Mouse (Mus musculus): ENCODE data around the gene Cdk18. TPM values are rescaled to one million over a fixed set of nuclear protein-coding genes. Genes with fewer than 3 reads are reported as not detected.

Cdk18 gene
- polyA plus RNA-seq, 1 experiment from 2014 or later: 4.1 TPM

GRCm38 (mm10) chr1:132075576-132075975, 63.9 kb downstream of the Cdk18 start:
- H3K4me1 ChIP-seq (replicated peaks; ENCODE audit: control insufficient read depth, insufficient read depth, low read length): no peaks in the 10 kb centered on the region
- no peak overlapping the region for H3K9ac ChIP-seq (ENCODE audit: low read depth, low read length)
- ATAC-seq (replicated peaks; ENCODE audit: low FRiP score) (no peak), DNase-seq (ENCODE audit: low spot score) (no peak)
- no peaks in the 10 kb centered on the region for H3K9me3 ChIP-seq (ENCODE audit: control insufficient read depth, low read length)
- no peak overlapping the region for H3K27ac ChIP-seq (ENCODE audit: low read depth, low read length)
- peaks cover 3% of the 10 kb centered on the region for H3K27me3 ChIP-seq (replicated peaks; ENCODE audit: control insufficient read depth, insufficient read depth, low read length)
- H3K4me3 ChIP-seq (ENCODE audit: low read depth, low read length): no peak overlapping the region
- H3K4me2 ChIP-seq: no peak overlapping the region
- WGBS: 79% methylated on average over 10 of the region's 10 CpGs
- H3K36me3 ChIP-seq (ENCODE audit: control insufficient read depth, insufficient read depth, low read length): no peaks in the 10 kb centered on the region

DNA sequence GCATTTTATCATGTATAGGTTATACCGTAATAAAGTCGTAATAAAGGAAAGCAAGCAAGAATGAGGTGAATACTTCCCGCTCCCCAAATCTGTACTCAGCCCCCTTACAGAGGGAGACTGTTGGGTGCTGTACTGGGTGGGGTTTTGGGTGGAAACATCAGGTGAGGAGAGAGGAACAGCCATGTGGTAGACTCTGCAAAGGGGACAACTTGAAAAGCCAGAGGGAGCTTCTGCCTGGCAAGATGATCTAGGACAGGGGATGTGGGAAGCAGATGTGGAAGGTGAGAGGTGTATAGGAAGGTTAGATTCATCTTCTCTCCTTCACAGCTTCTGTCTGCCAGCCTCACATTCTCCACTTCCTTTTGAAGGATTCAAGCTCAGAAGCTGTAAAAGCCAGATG, 68.8 kb downstream of the Cdk18 start:
- Histone ChIP-seq H3K9ac (ENCODE audit: low read depth, low read length) (no peak overlapping the region), H3K9me3 (ENCODE audit: control insufficient read depth, low read length) (no peaks in the 10 kb centered on the region), H3K4me2 (no peak overlapping the region), H3K4me1 (replicated peaks; ENCODE audit: control insufficient read depth, insufficient read depth, low read length) (no peaks in the 10 kb centered on the region; the same call in 1 of the 2 replicates), H3K36me3 (ENCODE audit: control insufficient read depth, insufficient read depth, low read length) (no peaks in the 10 kb centered on the region), H3K27ac (ENCODE audit: low read depth, low read length) (no peak overlapping the region), H3K27me3 (replicated peaks; ENCODE audit: control insufficient read depth, insufficient read depth, low read length) (peaks cover 50% of the 10 kb centered on the region), H3K4me3 (ENCODE audit: low read depth, low read length) (no peak overlapping the region)
- WGBS: 78% methylated on average over 3 of the region's 3 CpGs
- no peak for DNase-seq (ENCODE audit: low spot score)
- ATAC-seq (replicated peaks; ENCODE audit: low FRiP score): no peak

GRCm38 (mm10) chr1:132069436-132069835, 70.0 kb downstream of the Cdk18 start:
- Histone ChIP-seq H3K27ac (ENCODE audit: low read depth, low read length) (no peak overlapping the region), H3K4me3 (ENCODE audit: low read depth, low read length) (no peak overlapping the region), H3K4me1 (replicated peaks; ENCODE audit: control insufficient read depth, insufficient read depth, low read length) (no peaks in the 10 kb centered on the region; the same call in 1 of the 2 replicates), H3K27me3 (replicated peaks; ENCODE audit: control insufficient read depth, insufficient read depth, low read length) (peaks cover 54% of the 10 kb centered on the region), H3K9me3 (ENCODE audit: control insufficient read depth, low read length) (no peaks in the 10 kb centered on the region), H3K4me2 (no peak overlapping the region), H3K36me3 (ENCODE audit: control insufficient read depth, insufficient read depth, low read length) (no peaks in the 10 kb centered on the region), H3K9ac (ENCODE audit: low read depth, low read length) (no peak overlapping the region)
- DNase-seq (ENCODE audit: low spot score): no peak
- 80% methylated on average over 8 of the region's 8 CpGs for WGBS
- ATAC-seq (replicated peaks; ENCODE audit: low FRiP score): no peak

DNA sequence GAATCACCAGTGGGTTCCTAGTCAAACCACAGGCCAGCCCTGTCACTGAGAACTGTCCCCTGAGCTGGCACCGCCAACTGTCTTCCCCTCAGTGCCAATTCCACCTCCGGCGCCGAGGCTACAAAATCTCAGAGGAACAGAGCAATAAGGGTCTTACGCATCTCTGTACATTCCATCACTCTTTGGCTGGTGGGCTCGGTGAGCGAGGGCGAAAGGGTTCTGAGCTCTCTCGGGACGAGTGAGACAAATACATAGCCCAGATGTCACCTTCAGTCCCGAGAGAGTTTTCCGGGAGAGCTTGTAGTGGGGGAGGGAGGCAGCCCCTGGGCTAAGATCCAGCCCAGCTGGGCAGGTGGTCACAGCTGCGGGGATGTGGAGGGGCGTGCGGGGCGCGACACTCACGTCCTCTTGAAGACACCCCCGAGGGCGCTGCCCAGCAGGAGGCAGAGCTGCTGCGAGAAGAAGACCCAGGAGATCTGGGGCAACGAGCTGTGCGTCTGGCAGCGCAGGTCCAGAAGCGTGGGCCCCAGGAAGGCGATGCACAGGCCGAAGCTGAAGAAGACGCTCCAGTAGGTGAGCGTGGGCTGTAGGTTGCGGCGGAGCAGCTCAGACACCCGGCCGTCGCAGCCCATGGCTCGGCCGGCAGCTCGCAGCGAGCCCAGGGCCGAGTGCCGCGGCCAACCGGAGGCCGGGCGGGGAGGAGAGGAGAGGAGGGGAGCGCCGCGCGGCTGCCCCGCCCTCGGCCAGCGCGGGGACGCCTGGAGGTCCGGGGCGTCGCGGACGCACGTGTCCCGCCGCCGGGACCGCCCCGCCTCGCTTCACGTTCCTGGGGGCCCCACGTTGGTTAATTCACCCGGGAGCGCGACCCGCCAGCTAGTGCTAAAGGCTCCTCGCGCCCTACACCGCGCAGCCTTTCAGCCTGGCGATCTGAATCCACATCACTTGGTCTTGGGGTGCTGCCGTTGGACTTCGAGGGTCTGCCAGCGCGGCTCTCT, 71.9 kb downstream of the Cdk18 start, which contains the start of gene Mfsd4a:
Gene Mfsd4a (minus strand): TSS at position 802 of the 995 bp plus-strand sequence.
- peak; percentile 47 for DNase-seq (ENCODE audit: low spot score)
- H3K9me3 ChIP-seq (ENCODE audit: control insufficient read depth, low read length): no peaks in the 10 kb centered on the region
- ATAC-seq (replicated peaks; ENCODE audit: low FRiP score): peak; percentile 47; the same call in 1 of the 2 replicates
- H3K4me1 ChIP-seq (replicated peaks; ENCODE audit: control insufficient read depth, insufficient read depth, low read length): no peaks in the 10 kb centered on the region; the same call in 1 of the 2 replicates
- H3K27me3 ChIP-seq (replicated peaks; ENCODE audit: control insufficient read depth, insufficient read depth, low read length): peaks cover 60% of the 10 kb centered on the region
- peak within 1 kb of the TSS; percentile 80 for H3K4me2 ChIP-seq
- no peaks in the 10 kb centered on the region for H3K36me3 ChIP-seq (ENCODE audit: control insufficient read depth, insufficient read depth, low read length)
- H3K9ac ChIP-seq (ENCODE audit: low read depth, low read length): 0 out of 2 replicates have a peak within 1 kb of the TSS, but pooled peaks have one; percentile 28
- H3K4me3 ChIP-seq (ENCODE audit: low read depth, low read length): peak within 1 kb of the TSS; percentile 45
- no peak within 1 kb of the TSS for H3K27ac ChIP-seq (ENCODE audit: low read depth, low read length)
- 4% methylated on average over 69 of the region's 80 CpGs for WGBS

DNA sequence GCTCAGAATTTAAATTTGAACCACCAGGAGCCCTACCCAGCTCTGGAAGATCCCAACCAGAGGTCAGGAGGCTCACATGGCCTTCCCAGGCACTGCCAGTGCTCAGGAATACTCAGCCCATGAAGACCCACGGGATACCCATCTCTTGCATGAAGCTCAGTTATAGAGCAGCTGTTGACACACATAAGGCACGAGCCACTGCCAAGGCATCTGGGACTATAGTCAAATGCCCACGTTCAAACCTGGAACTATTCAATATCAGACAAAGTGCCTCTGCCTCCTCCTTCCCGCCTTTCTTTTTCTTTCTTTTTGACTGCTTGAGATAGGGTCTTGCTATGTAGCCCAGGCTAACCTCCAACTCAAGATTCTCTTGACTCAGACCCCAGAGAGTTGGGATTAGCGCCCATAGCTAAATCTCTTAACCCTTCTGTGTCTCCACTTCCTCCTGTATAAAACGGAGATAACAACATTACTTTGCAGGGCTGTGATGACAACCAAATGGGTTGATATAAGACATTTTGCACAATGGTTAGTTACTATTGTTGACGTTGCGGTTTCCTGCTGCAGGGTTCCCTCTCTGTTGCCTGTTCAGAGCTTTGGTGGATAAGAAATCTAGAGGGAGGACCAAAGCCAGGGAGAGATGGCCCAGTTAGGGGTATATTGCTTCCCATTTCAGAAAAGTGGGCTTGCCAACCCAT, 73.9 kb downstream of the Cdk18 start:
- H3K4me2 ChIP-seq: no peak overlapping the region
- no peak for DNase-seq (ENCODE audit: low spot score)

DNA sequence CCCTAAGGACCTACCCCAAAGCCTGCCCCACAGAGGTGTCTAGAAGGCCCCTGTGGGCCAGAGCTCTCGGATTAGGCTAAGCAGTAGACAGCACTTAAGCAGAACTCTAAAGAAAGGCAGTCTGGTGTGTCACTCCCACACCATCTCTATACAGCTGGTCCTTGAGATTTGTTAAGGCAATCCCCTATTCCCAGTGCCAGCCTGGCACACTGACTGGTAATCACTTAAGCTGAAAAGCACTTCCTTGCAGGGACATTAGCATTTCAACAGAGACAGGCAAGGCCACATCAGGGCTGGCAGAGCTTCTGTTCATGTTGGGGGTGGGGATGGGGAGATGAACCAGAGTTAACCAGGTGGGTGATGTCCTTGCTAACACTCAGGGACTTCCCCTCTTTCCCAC, 74.5 kb downstream of the Cdk18 start:
- Histone ChIP-seq H3K27me3 (replicated peaks; ENCODE audit: control insufficient read depth, insufficient read depth, low read length) (peaks cover 50% of the 10 kb centered on the region), H3K36me3 (ENCODE audit: control insufficient read depth, insufficient read depth, low read length) (no peaks in the 10 kb centered on the region), H3K4me3 (ENCODE audit: low read depth, low read length) (no peak overlapping the region), H3K9me3 (ENCODE audit: control insufficient read depth, low read length) (no peaks in the 10 kb centered on the region), H3K4me2 (no peak overlapping the region), H3K9ac (ENCODE audit: low read depth, low read length) (no peak overlapping the region), H3K4me1 (replicated peaks; ENCODE audit: control insufficient read depth, insufficient read depth, low read length) (no peaks in the 10 kb centered on the region; the same call in 1 of the 2 replicates), H3K27ac (ENCODE audit: low read depth, low read length) (no peak overlapping the region)
- no peak for ATAC-seq (replicated peaks; ENCODE audit: low FRiP score)
- DNase-seq (ENCODE audit: low spot score): no peak
- 42% methylated on average over 1 of the region's 1 CpGs for WGBS

More for the DNA sequence above, 73.9 kb downstream of the Cdk18 start:
- Histone ChIP-seq H3K27ac (ENCODE audit: low read depth, low read length) (no peak overlapping the region), H3K4me1 (replicated peaks; ENCODE audit: control insufficient read depth, insufficient read depth, low read length) (no peaks in the 10 kb centered on the region; the same call in 1 of the 2 replicates), H3K4me3 (ENCODE audit: low read depth, low read length) (no peak overlapping the region), H3K9ac (ENCODE audit: low read depth, low read length) (no peak overlapping the region), H3K27me3 (replicated peaks; ENCODE audit: control insufficient read depth, insufficient read depth, low read length) (peaks cover 57% of the 10 kb centered on the region), H3K36me3 (ENCODE audit: control insufficient read depth, insufficient read depth, low read length) (no peaks in the 10 kb centered on the region), H3K9me3 (ENCODE audit: control insufficient read depth, low read length) (no peaks in the 10 kb centered on the region)
- WGBS: 57% methylated on average over 8 of the region's 8 CpGs
- no peak for ATAC-seq (replicated peaks; ENCODE audit: low FRiP score)

DNA sequence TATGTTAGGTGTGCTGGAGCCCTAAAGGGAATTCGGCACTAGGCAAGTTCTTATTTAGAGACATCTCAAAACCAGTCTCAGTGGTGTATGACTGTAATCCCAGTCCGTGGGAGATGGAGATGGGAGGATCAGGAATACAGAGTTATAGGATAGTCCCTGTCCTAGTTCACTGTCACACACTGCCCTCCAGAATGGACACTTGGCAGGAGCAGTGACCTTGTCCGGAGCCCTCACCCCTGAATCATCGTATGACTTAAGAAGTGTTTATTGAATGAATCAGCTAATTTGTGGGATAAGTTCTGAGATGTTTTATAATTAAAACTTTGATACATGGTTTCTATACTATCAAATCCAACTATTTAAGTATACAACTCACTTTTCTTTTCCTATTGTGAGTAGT, 76.4 kb downstream of the Cdk18 start:
- no peak overlapping the region for H3K4me3 ChIP-seq (ENCODE audit: low read depth, low read length)
- H3K27ac ChIP-seq (ENCODE audit: low read depth, low read length): no peak overlapping the region
- H3K36me3 ChIP-seq (ENCODE audit: control insufficient read depth, insufficient read depth, low read length): no peaks in the 10 kb centered on the region
- H3K9me3 ChIP-seq (ENCODE audit: control insufficient read depth, low read length): no peaks in the 10 kb centered on the region
- DNase-seq (ENCODE audit: low spot score) (no peak), ATAC-seq (replicated peaks; ENCODE audit: low FRiP score) (no peak)
- 69% methylated on average over 4 of the region's 4 CpGs for WGBS
- no peak overlapping the region for H3K4me2 ChIP-seq
- H3K9ac ChIP-seq (ENCODE audit: low read depth, low read length): no peak overlapping the region
- no peaks in the 10 kb centered on the region; the same call in 1 of the 2 replicates for H3K4me1 ChIP-seq (replicated peaks; ENCODE audit: control insufficient read depth, insufficient read depth, low read length)
- peaks cover 34% of the 10 kb centered on the region for H3K27me3 ChIP-seq (replicated peaks; ENCODE audit: control insufficient read depth, insufficient read depth, low read length)
